Mouse (Mus musculus) adipose tissue, adult 10 weeks (tissue): Measurements from ENCODE around the gene Rnd1. TPM values are rescaled to one million over a fixed set of nuclear protein-coding genes. Genes with fewer than 3 reads are reported as not detected.

Source experiments
- polyA plus RNA-seq: library from polyadenylated mRNA; stranded (reverse); fragments of 350-450 nt; fragmentation: Illumina TruSeq; extraction: RNeasy Lipid Tissue Mini Kit (QIAGEN cat#74804); gene quantifications from one replicate; pipeline ENCODE4 v1.2.3, GENCODE M21; 2014; ENCODE audit warnings: low read depth, low replicate concordance

Rnd1 gene
- polyA plus RNA-seq: 1.3 TPM

GRCm38 (mm10) chr15:98676940-98677728, at the start of gene Rnd1:
Gene Rnd1 (minus strand): TSS chr15:98677461.

GRCm38 (mm10) chr15:98707766-98708372, 30.6 kb upstream of the Rnd1 start, which contains the start of gene Ccdc65:
Gene Ccdc65 (plus strand): TSS chr15:98708207.

GRCm38 (mm10) chr15:98662567-98663545, 14.4 kb downstream of the Rnd1 start, which contains the start of gene Ddx23:
Gene Ddx23 (minus strand): TSS chr15:98662894.

GRCm38 (mm10) chr15:98630540-98630939, 46.7 kb downstream of the Rnd1 start, which contains the start of gene Cacnb3:
Gene Cacnb3 (plus strand): TSS chr15:98630840.

Other genes with a start within 250 kb of the Rnd1 start
- not detected for gene Olfr282, start 246.2 kb downstream of the Rnd1 start, polyA plus RNA-seq
- gene Olfr281, start 224.9 kb downstream of the Rnd1 start, polyA plus RNA-seq: not detected
- gene OR5BS1P, start 207.6 kb downstream of the Rnd1 start, polyA plus RNA-seq: not detected
- not detected for gene Lalba, start 194.7 kb downstream of the Rnd1 start, polyA plus RNA-seq
- not detected for gene Olfr279, start 185.1 kb downstream of the Rnd1 start, polyA plus RNA-seq
- 45.0 TPM for gene Kansl2, start 143.2 kb downstream of the Rnd1 start, polyA plus RNA-seq
- 22.9 TPM for gene Ccnt1, start 106.5 kb downstream of the Rnd1 start, polyA plus RNA-seq
- gene 4930415O20Rik, start 106.5 kb downstream of the Rnd1 start, polyA plus RNA-seq: 1.9 TPM
- 87.3 TPM for gene Adcy6, start 67.4 kb downstream of the Rnd1 start, polyA plus RNA-seq
- 7.3 TPM for gene Cacnb3, start 46.6 kb downstream of the Rnd1 start, polyA plus RNA-seq
- gene Ddx23, start 14.6 kb downstream of the Rnd1 start, polyA plus RNA-seq: 45.2 TPM
- 5.6 TPM for gene Ccdc65, start 30.7 kb upstream of the Rnd1 start, polyA plus RNA-seq
- 41.6 TPM for gene Fkbp11, start 50.7 kb upstream of the Rnd1 start, polyA plus RNA-seq
- 114 TPM for gene Arf3, start 85.8 kb upstream of the Rnd1 start, polyA plus RNA-seq
- 2.8 TPM for gene Wnt10b, start 100.7 kb upstream of the Rnd1 start, polyA plus RNA-seq
- gene Wnt1, start 112.4 kb upstream of the Rnd1 start, polyA plus RNA-seq: not detected
- gene Ddn, start 132.0 kb upstream of the Rnd1 start, polyA plus RNA-seq: not detected
- gene Prkag1, start 154.1 kb upstream of the Rnd1 start, polyA plus RNA-seq: 73.1 TPM
- 33.8 TPM for gene Kmt2d, start 193.7 kb upstream of the Rnd1 start, polyA plus RNA-seq
- gene Rhebl1, start 217.1 kb upstream of the Rnd1 start, polyA plus RNA-seq: 4.4 TPM
- 0.97 TPM for gene Dhh, start 221.1 kb upstream of the Rnd1 start, polyA plus RNA-seq
- gene Lmbr1l, start 240.8 kb upstream of the Rnd1 start, polyA plus RNA-seq: 22.8 TPM